Mouse (Mus musculus): ENCODE data around the gene Pdss1. TPM values are rescaled to one million over a fixed set of nuclear protein-coding genes. Genes with fewer than 3 reads are reported as not detected.

The Pdss1 gene
- polyA plus RNA-seq, 1 experiment from 2014 or later: 27.4 TPM

DNA sequence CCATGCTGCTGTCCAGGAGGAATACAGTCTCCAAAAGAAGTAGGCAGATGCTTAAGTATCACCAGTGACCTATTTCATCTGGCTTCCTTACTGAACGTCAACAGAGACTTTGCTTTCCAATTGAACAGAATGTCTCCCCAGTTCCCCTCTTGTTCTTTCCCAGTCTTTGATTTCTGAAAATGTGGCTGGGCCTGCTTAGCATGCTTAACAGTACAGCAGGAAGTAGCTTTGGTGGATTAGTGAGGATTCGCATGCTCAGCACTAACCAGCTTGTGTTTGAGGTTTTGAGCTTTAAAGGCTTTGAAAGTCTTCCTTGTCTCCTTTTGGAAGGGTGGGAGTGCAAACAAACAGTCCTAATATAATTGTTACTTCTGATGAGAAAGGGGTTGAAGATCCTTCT, 32.9 kb downstream of the Pdss1 start:
- ATAC-seq (replicated peaks; ENCODE audit: low FRiP score) (no peak), DNase-seq (ENCODE audit: low spot score) (no peak)
- no peak overlapping the region for H3K4me3 ChIP-seq (ENCODE audit: low read depth, low read length)
- 78% methylated on average over 2 of the region's 2 CpGs for WGBS
- no peak overlapping the region for H3K4me2 ChIP-seq (ENCODE audit: low read depth, low read length, severe bottlenecking)
- H3K9me3 ChIP-seq (ENCODE audit: control insufficient read depth, low read length): no peaks in the 10 kb centered on the region
- no peaks in the 10 kb centered on the region for H3K27me3 ChIP-seq (ENCODE audit: control insufficient read depth, insufficient read depth, low read length)
- H3K9ac ChIP-seq (ENCODE audit: low read length): no peak overlapping the region
- H3K27ac ChIP-seq (ENCODE audit: low read depth, low read length): no peak overlapping the region
- no peaks in the 10 kb centered on the region for H3K36me3 ChIP-seq (ENCODE audit: control insufficient read depth, insufficient read depth, low read length)
- H3K4me1 ChIP-seq (replicated peaks; ENCODE audit: control insufficient read depth, insufficient read depth, low read length): no peaks in the 10 kb centered on the region

DNA sequence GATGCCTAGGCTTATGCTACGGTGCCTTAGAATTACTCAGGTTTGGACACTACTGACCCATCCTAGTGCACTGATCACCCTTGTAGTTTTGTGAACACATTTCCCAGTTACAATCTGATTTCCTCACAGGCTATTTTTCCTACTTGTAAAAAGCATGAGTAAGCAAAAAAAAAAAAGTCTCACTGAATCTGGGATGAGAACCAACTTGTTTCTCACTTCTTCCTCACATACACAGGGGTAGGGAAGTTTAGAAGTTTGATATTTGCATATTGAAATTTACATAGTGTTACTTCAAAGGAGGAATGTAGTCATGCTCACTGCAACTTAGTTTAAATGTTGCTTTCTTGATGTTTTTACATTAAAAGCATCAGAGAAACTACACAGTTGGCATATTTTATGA, 38.2 kb downstream of the Pdss1 start:
- Histone ChIP-seq H3K4me3 (ENCODE audit: low read depth, low read length) (no peak overlapping the region), H3K9ac (ENCODE audit: low read length) (no peak overlapping the region), H3K36me3 (ENCODE audit: control insufficient read depth, insufficient read depth, low read length) (no peaks in the 10 kb centered on the region), H3K27ac (ENCODE audit: low read depth, low read length) (no peak overlapping the region), H3K9me3 (ENCODE audit: control insufficient read depth, low read length) (no peaks in the 10 kb centered on the region), H3K27me3 (ENCODE audit: control insufficient read depth, insufficient read depth, low read length) (no peaks in the 10 kb centered on the region), H3K4me1 (replicated peaks; ENCODE audit: control insufficient read depth, insufficient read depth, low read length) (no peaks in the 10 kb centered on the region), H3K4me2 (ENCODE audit: low read depth, low read length, severe bottlenecking) (no peak overlapping the region)
- DNase-seq (ENCODE audit: low spot score) (no peak), ATAC-seq (replicated peaks; ENCODE audit: low FRiP score) (no peak)
- WGBS: 89% methylated on average over 1 of the region's 1 CpGs

GRCm38 (mm10) chr2:22949956-22950355, 54.6 kb downstream of the Pdss1 start:
- Histone ChIP-seq H3K9me3 (ENCODE audit: control insufficient read depth, low read length) (no peaks in the 10 kb centered on the region), H3K4me3 (ENCODE audit: low read depth, low read length) (no peak overlapping the region), H3K9ac (ENCODE audit: low read length) (no peak overlapping the region), H3K36me3 (ENCODE audit: control insufficient read depth, insufficient read depth, low read length) (no peaks in the 10 kb centered on the region), H3K4me2 (ENCODE audit: low read depth, low read length, severe bottlenecking) (no peak overlapping the region), H3K27me3 (ENCODE audit: control insufficient read depth, insufficient read depth, low read length) (no peaks in the 10 kb centered on the region), H3K27ac (ENCODE audit: low read depth, low read length) (no peak overlapping the region), H3K4me1 (replicated peaks; ENCODE audit: control insufficient read depth, insufficient read depth, low read length) (no peaks in the 10 kb centered on the region)
- 68% methylated on average over 4 of the region's 4 CpGs for WGBS
- DNase-seq (ENCODE audit: low spot score): no peak
- no peak for ATAC-seq (replicated peaks; ENCODE audit: low FRiP score)

GRCm38 (mm10) chr2:22954278-22954677, 59.0 kb downstream of the Pdss1 start:
- Histone ChIP-seq H3K36me3 (ENCODE audit: control insufficient read depth, insufficient read depth, low read length) (no peaks in the 10 kb centered on the region), H3K27ac (ENCODE audit: low read depth, low read length) (no peak overlapping the region), H3K27me3 (ENCODE audit: control insufficient read depth, insufficient read depth, low read length) (no peaks in the 10 kb centered on the region), H3K4me1 (replicated peaks; ENCODE audit: control insufficient read depth, insufficient read depth, low read length) (no peaks in the 10 kb centered on the region), H3K4me2 (ENCODE audit: low read depth, low read length, severe bottlenecking) (no peak overlapping the region), H3K4me3 (ENCODE audit: low read depth, low read length) (no peak overlapping the region), H3K9me3 (ENCODE audit: control insufficient read depth, low read length) (no peaks in the 10 kb centered on the region), H3K9ac (ENCODE audit: low read length) (no peak overlapping the region)
- WGBS: 87% methylated on average over 4 of the region's 4 CpGs
- DNase-seq (ENCODE audit: low spot score) (no peak), ATAC-seq (replicated peaks; ENCODE audit: low FRiP score) (no peak)

DNA sequence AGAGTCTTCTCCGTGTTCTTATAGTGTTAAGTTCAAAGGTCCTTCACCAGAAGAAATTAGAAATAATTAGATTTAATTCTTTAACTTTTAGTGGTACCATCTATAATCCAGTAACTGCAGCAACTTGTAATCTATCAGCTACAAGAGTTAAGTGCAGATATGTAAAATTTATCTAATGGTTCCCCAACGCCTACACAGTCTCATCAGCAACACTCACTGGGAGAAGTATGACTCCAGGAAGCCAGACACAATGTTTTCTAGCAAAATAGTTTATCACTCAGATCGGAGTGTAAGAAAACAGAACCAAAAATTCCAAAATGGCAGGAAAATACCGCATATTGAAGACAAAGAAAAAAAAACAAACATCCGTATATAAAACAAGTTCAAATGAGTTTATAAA, 60.6 kb downstream of the Pdss1 start:
- Histone ChIP-seq H3K4me1 (replicated peaks; ENCODE audit: control insufficient read depth, insufficient read depth, low read length) (no peaks in the 10 kb centered on the region), H3K4me3 (ENCODE audit: low read depth, low read length) (no peak overlapping the region), H3K4me2 (ENCODE audit: low read depth, low read length, severe bottlenecking) (no peak overlapping the region), H3K36me3 (ENCODE audit: control insufficient read depth, insufficient read depth, low read length) (no peaks in the 10 kb centered on the region), H3K9me3 (ENCODE audit: control insufficient read depth, low read length) (no peaks in the 10 kb centered on the region), H3K27ac (ENCODE audit: low read depth, low read length) (no peak overlapping the region), H3K27me3 (ENCODE audit: control insufficient read depth, insufficient read depth, low read length) (no peaks in the 10 kb centered on the region), H3K9ac (ENCODE audit: low read length) (no peak overlapping the region)
- WGBS: 89% methylated on average over 5 of the region's 5 CpGs
- no peak for DNase-seq (ENCODE audit: low spot score)
- ATAC-seq (replicated peaks; ENCODE audit: low FRiP score): no peak

DNA sequence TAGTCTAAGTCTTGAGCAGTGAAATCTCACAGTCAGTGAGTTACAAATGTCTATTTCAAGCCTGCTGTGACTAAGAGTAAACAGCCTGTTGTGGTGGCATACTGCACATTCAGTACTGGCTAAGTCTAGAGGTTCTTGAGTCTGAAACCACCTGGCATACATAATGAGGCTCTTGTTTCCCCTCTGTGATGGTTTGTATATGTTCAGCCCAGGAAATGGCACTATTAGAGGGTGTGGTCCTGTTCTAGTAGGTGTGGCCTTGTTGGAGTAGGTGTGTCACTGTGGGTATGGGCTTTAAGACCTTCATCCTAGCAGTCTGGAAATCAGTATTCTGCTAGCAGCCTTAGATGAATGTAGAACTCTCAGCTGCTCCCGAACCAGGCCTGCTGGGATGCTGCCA, 62.1 kb downstream of the Pdss1 start:
- no peak overlapping the region for H3K4me3 ChIP-seq (ENCODE audit: low read depth, low read length)
- 79% methylated on average over 1 of the region's 1 CpGs for WGBS

GRCm38 (mm10) chr2:22961681-22962080, 66.4 kb downstream of the Pdss1 start:
- Histone ChIP-seq H3K9ac (ENCODE audit: low read length) (no peak overlapping the region), H3K4me2 (ENCODE audit: low read depth, low read length, severe bottlenecking) (no peak overlapping the region), H3K36me3 (ENCODE audit: control insufficient read depth, insufficient read depth, low read length) (no peaks in the 10 kb centered on the region), H3K9me3 (ENCODE audit: control insufficient read depth, low read length) (no peaks in the 10 kb centered on the region), H3K4me1 (replicated peaks; ENCODE audit: control insufficient read depth, insufficient read depth, low read length) (no peaks in the 10 kb centered on the region), H3K27ac (ENCODE audit: low read depth, low read length) (no peak overlapping the region), H3K27me3 (ENCODE audit: control insufficient read depth, insufficient read depth, low read length) (no peaks in the 10 kb centered on the region), H3K4me3 (ENCODE audit: low read depth, low read length) (no peak overlapping the region)
- no peak for DNase-seq (ENCODE audit: low spot score)
- WGBS: 95% methylated on average over 2 of the region's 2 CpGs
- ATAC-seq (replicated peaks; ENCODE audit: low FRiP score): no peak

More for the DNA sequence above, 62.1 kb downstream of the Pdss1 start:
- ATAC-seq (replicated peaks; ENCODE audit: low FRiP score): no peak
- Histone ChIP-seq H3K36me3 (ENCODE audit: control insufficient read depth, insufficient read depth, low read length) (no peaks in the 10 kb centered on the region), H3K9me3 (ENCODE audit: control insufficient read depth, low read length) (no peaks in the 10 kb centered on the region), H3K27me3 (ENCODE audit: control insufficient read depth, insufficient read depth, low read length) (no peaks in the 10 kb centered on the region), H3K4me1 (replicated peaks; ENCODE audit: control insufficient read depth, insufficient read depth, low read length) (no peaks in the 10 kb centered on the region), H3K9ac (ENCODE audit: low read length) (no peak overlapping the region), H3K4me2 (ENCODE audit: low read depth, low read length, severe bottlenecking) (no peak overlapping the region), H3K27ac (ENCODE audit: low read depth, low read length) (no peak overlapping the region)
- no peak for DNase-seq (ENCODE audit: low spot score)

GRCm38 (mm10) chr2:22962242-22962641, 66.9 kb downstream of the Pdss1 start:
- DNase-seq (ENCODE audit: low spot score): no peak
- Histone ChIP-seq H3K4me2 (ENCODE audit: low read depth, low read length, severe bottlenecking) (no peak overlapping the region), H3K4me1 (replicated peaks; ENCODE audit: control insufficient read depth, insufficient read depth, low read length) (no peaks in the 10 kb centered on the region), H3K36me3 (ENCODE audit: control insufficient read depth, insufficient read depth, low read length) (no peaks in the 10 kb centered on the region), H3K9me3 (ENCODE audit: control insufficient read depth, low read length) (no peaks in the 10 kb centered on the region), H3K27me3 (ENCODE audit: control insufficient read depth, insufficient read depth, low read length) (no peaks in the 10 kb centered on the region), H3K27ac (ENCODE audit: low read depth, low read length) (no peak overlapping the region), H3K4me3 (ENCODE audit: low read depth, low read length) (no peak overlapping the region), H3K9ac (ENCODE audit: low read length) (no peak overlapping the region)
- WGBS: 97% methylated on average over 8 of the region's 8 CpGs
- no peak for ATAC-seq (replicated peaks; ENCODE audit: low FRiP score)

DNA sequence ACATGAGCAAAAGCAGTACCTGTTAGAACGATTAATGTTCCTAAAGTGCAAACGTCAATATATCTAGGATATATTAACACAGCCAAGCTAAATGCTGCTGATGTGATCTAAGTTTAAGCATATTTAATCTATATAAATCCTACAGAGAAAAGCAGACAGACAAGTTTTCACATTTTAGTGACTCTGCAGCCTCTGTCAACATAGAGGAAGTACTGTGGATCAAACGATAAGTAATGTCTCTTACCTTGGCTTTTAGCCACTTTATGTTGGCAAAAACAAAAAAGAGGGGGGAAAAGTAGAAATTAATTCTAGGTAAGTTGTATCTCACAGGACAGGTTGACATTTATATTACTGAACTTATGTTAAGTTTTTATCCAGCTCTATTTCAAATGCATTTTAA, 67.6 kb downstream of the Pdss1 start:
- H3K27ac ChIP-seq (ENCODE audit: low read depth, low read length): no peak overlapping the region
- no peaks in the 10 kb centered on the region for H3K36me3 ChIP-seq (ENCODE audit: control insufficient read depth, insufficient read depth, low read length)
- H3K27me3 ChIP-seq (ENCODE audit: control insufficient read depth, insufficient read depth, low read length): no peaks in the 10 kb centered on the region
- no peak for DNase-seq (ENCODE audit: low spot score)
- H3K4me1 ChIP-seq (replicated peaks; ENCODE audit: control insufficient read depth, insufficient read depth, low read length): no peaks in the 10 kb centered on the region
- H3K4me2 ChIP-seq (ENCODE audit: low read depth, low read length, severe bottlenecking): no peak overlapping the region
- H3K4me3 ChIP-seq (ENCODE audit: low read depth, low read length): no peak overlapping the region
- WGBS: 95% methylated on average over 3 of the region's 3 CpGs
- no peak for ATAC-seq (replicated peaks; ENCODE audit: low FRiP score)
- H3K9ac ChIP-seq (ENCODE audit: low read length): no peak overlapping the region
- H3K9me3 ChIP-seq (ENCODE audit: control insufficient read depth, low read length): no peaks in the 10 kb centered on the region

Measured in forebrain, embryonic 11.5 days (tissue).